Mouse (Mus musculus) spleen, adult 2 months (tissue): ENCODE data around the gene Asic2. TPM values are rescaled to one million over a fixed set of nuclear protein-coding genes. Genes with fewer than 3 reads are reported as not detected.

Experiments used
- DNase-seq, 2 experiments: peaks; one replicate each; pipeline versions ENCODE4 v3.0.0 to v3.0.0-alpha.2; 2012 to 2021; ENCODE audit warnings: low spot score in 2 of 2, low read depth in 1 of 2
- H3K27ac ChIP-seq: fragments of 200-500 bp; 2 replicates; pipeline ENCODE4 v1.5.1; 2012; ENCODE audit warnings: low read length, inconsistent platforms; ENCODE audit not compliant: insufficient read depth
- H3K27me3 ChIP-seq: fragments of 200-500 bp; 2 replicates; pipeline ENCODE4 v1.6.1; 2012; ENCODE audit warnings: mild to moderate bottlenecking, moderate library complexity, low read length, inconsistent platforms; ENCODE audit not compliant: control insufficient read depth, insufficient read depth
- H3K36me3 ChIP-seq: fragments of 200-500 bp; 2 replicates; pipeline ENCODE4 v1.6.1; 2012; ENCODE audit warnings: mild to moderate bottlenecking, low read length, inconsistent platforms; ENCODE audit not compliant: control insufficient read depth, insufficient read depth
- H3K4me1 ChIP-seq: fragments of 200-500 bp; 2 replicates; pipeline ENCODE4 v1.6.1; 2011; ENCODE audit warnings: inconsistent platforms; ENCODE audit not compliant: control insufficient read depth, insufficient read depth, insufficient read length
- H3K4me3 ChIP-seq: fragments of 200-500 bp; 2 replicates; pipeline ENCODE4 v1.5.1; 2011; ENCODE audit warnings: mild to moderate bottlenecking, inconsistent platforms; ENCODE audit not compliant: insufficient read depth, insufficient read length; ENCODE audit errors: extremely low read depth
- CTCF ChIP-seq: fragments of 200-500 bp; IDR thresholded peaks from 2 replicates; pipeline ENCODE4 v1.5.1; 2011; ENCODE audit warnings: mild to moderate bottlenecking, inconsistent platforms; ENCODE audit not compliant: insufficient read depth, insufficient read length, insufficient replicate concordance; ENCODE audit errors: extremely low read depth
- POLR2A ChIP-seq: fragments of 200-500 bp; IDR thresholded peaks from 2 replicates; pipeline ENCODE4 v1.6.1; 2011; ENCODE audit warnings: low read depth, low read length, inconsistent platforms
- WGBS: fragments of 180-500 bp; shearing (Covaris S2); methylation state at CpG from one replicate; pipeline ENCODE4 v1.1.7; 2018; 5-methylcytosine and 5-hydroxymethylcytosine counted together
- polyA plus RNA-seq: library from polyadenylated mRNA; depleted of rRNA; stranded (reverse); fragments of >200 nt; gene quantifications from 2 replicates; pipeline ENCODE4 v1.2.3, GENCODE M21; 2012

The Asic2 gene
- polyA plus RNA-seq, 1 experiment: 0.46 TPM

DNA sequence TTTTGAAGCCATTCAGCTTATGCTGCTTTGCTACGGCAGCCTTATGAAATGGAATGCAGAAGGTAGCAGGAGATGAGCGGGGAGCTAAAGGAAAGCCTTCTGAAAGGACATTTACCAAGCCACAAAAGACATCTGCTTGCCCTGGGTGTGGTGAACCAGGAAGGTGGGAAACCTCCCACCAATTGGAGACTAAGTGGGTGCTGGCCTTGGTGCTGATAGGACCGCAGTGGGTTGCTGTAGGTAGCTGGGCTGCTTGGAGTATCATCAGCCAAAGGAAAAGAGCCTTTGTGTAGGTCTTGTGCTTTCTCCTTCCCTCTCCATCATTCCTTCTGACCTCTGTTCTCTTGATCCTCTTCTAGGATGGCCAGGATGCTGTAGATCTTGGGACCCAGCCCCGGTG is 774.4 kb downstream of the Asic2 start:
- Histone ChIP-seq H3K4me1 (no peaks in the 10 kb centered on the region; the same call in 1 of the 2 replicates), H3K27ac (no peak overlapping the region), H3K4me3 (no peak overlapping the region), H3K27me3 (no peaks in the 10 kb centered on the region), H3K36me3 (no peaks in the 10 kb centered on the region)
- WGBS: 53% methylated on average over 4 of the region's 4 CpGs
- no peak for DNase-seq
- no peak for TF ChIP-seq CTCF

DNA sequence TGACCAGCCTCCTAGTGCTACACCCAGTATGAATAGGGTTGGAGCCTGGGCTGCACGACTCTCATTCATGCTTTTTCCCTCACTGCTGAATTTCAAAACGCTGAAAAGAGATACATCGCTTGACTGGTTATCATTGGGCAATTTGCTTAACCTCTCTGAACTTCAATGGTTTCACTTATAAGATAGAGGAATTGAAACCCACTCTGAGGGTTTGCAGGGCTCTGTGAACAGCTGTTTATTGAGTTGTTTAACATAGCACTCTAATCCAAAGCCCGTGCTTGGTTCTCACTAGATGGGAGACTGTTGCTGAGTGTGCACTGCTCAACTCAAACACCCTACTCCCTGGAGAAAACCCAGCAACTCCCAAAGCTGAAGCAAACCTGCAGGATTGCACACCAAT is 776.1 kb downstream of the Asic2 start:
- H3K27ac ChIP-seq: no peak overlapping the region
- no peak overlapping the region for H3K4me3 ChIP-seq
- 65% methylated on average over 4 of the region's 4 CpGs for WGBS
- H3K36me3 ChIP-seq: no peaks in the 10 kb centered on the region
- no peaks in the 10 kb centered on the region for H3K27me3 ChIP-seq
- TF ChIP-seq CTCF: no peak
- TF ChIP-seq POLR2A: no peak
- no peak for DNase-seq
- no peaks in the 10 kb centered on the region; the same call in 1 of the 2 replicates for H3K4me1 ChIP-seq

GRCm38 (mm10) chr11:81189103-81189502 is 779.2 kb downstream of the Asic2 start:
- Histone ChIP-seq H3K4me3 (no peak overlapping the region), H3K4me1 (no peaks in the 10 kb centered on the region; the same call in 1 of the 2 replicates), H3K27ac (no peak overlapping the region), H3K27me3 (no peaks in the 10 kb centered on the region), H3K36me3 (no peaks in the 10 kb centered on the region)
- DNase-seq: no peak
- WGBS: 94% methylated on average over 6 of the region's 6 CpGs
- no peak for TF ChIP-seq POLR2A
- no peak for TF ChIP-seq CTCF

GRCm38 (mm10) chr11:81187851-81188250 is 780.4 kb downstream of the Asic2 start:
- no peak overlapping the region for H3K27ac ChIP-seq
- 78% methylated on average over 3 of the region's 3 CpGs for WGBS
- no peak overlapping the region for H3K4me3 ChIP-seq
- H3K27me3 ChIP-seq: no peaks in the 10 kb centered on the region
- no peaks in the 10 kb centered on the region; the same call in 1 of the 2 replicates for H3K4me1 ChIP-seq
- DNase-seq: no peak
- TF ChIP-seq CTCF (no peak), POLR2A (no peak)
- no peaks in the 10 kb centered on the region for H3K36me3 ChIP-seq

GRCm38 (mm10) chr11:81184721-81185120 is 783.5 kb downstream of the Asic2 start:
- no peaks in the 10 kb centered on the region for H3K36me3 ChIP-seq
- H3K27ac ChIP-seq: no peak overlapping the region
- no peaks in the 10 kb centered on the region for H3K4me1 ChIP-seq
- no peak for DNase-seq
- WGBS: 82% methylated on average over 7 of the region's 7 CpGs
- no peak for TF ChIP-seq CTCF
- no peak for TF ChIP-seq POLR2A
- H3K27me3 ChIP-seq: no peaks in the 10 kb centered on the region
- no peak overlapping the region for H3K4me3 ChIP-seq

DNA sequence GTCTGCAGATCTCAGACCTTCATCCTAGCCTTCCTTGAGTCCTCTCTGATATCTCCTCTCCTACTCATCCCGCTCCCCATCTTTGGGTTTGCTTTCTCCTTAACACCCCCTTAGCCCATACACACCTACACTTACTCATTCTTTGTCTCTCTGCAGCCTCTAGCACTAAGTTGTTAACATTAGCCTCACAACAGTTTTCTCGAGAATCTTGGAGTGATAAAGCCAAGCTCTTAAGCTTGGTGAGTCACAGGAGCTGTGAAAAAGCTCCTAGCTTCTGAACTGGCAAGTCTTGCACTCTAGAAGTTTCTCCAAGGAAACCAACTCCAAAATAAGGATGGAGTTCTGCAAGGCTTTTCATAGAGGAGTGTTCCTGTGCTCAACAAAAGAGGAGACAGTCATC is 803.4 kb downstream of the Asic2 start:
- no peak for TF ChIP-seq CTCF
- no peak for TF ChIP-seq POLR2A
- no peaks in the 10 kb centered on the region for H3K4me1 ChIP-seq
- no peaks in the 10 kb centered on the region for H3K36me3 ChIP-seq
- WGBS: 83% methylated on average over 2 of the region's 2 CpGs
- no peak overlapping the region for H3K27ac ChIP-seq
- no peaks in the 10 kb centered on the region for H3K27me3 ChIP-seq
- H3K4me3 ChIP-seq: no peak overlapping the region
- no peak for DNase-seq

- no peaks in the 10 kb centered on the region for H3K27me3 ChIP-seq
- H3K36me3 ChIP-seq: no peaks in the 10 kb centered on the region
- no peaks in the 10 kb centered on the region for H3K4me1 ChIP-seq
- no peak overlapping the region for H3K4me3 ChIP-seq
- H3K27ac ChIP-seq: no peak overlapping the region
- no peak for DNase-seq
- TF ChIP-seq POLR2A (no peak), CTCF (no peak)
- 65% methylated on average over 4 of the region's 4 CpGs for WGBS
Measured at GRCm38 (mm10) chr11:81163056-81163455, 805.2 kb downstream of the Asic2 start.

- no peak overlapping the region for H3K4me3 ChIP-seq
- no peaks in the 10 kb centered on the region; the same call in 1 of the 2 replicates for H3K4me1 ChIP-seq
- H3K27me3 ChIP-seq: peaks cover 16% of the 10 kb centered on the region
- no peak overlapping the region for H3K27ac ChIP-seq
- TF ChIP-seq CTCF (no peak), POLR2A (no peak)
- 22% methylated on average over 13 of the region's 13 CpGs for WGBS
- no peaks in the 10 kb centered on the region for H3K36me3 ChIP-seq
- no peak for DNase-seq
Measured at GRCm38 (mm10) chr11:81153841-81154240, 814.4 kb downstream of the Asic2 start.
